Mouse (Mus musculus) ES-E14 (cell line): Measurements from ENCODE around the gene Ano2.

Experiments
- CHD2 ChIP-seq: IDR thresholded peaks from 2 replicates; pipeline ENCODE4 v1.6.1; 2014; ENCODE audit warnings: mild to moderate bottlenecking, low read depth, low read length, inconsistent platforms
- ZNF384 ChIP-seq: IDR thresholded peaks from 2 replicates; pipeline ENCODE4 v1.6.1; 2012; ENCODE audit warnings: low read depth, low read length, inconsistent platforms

- no peak for TF ChIP-seq CHD2
- no peak for TF ChIP-seq ZNF384
Measured at GRCm38 (mm10) chr6:125656921-125657320, 33.3 kb upstream of the Ano2 start.
